Mouse (Mus musculus) retina, postnatal 7 days (tissue): ENCODE measurements around the gene Pcdh19.
"Not testable (repeated sequence)": the region's sequence is repeated elsewhere in the genome, so short reads cannot be mapped to it uniquely, and the experiment has no call there.

ENCODE experiments used
- DNase-seq: peaks from one replicate; pipeline ENCODE4 v3.0.0-alpha.2; 2012; ENCODE audit warnings: low read depth, low spot score

The Pcdh19 gene

GRCm38 (mm10) chrX:133688840-133689239, at the start of gene Pcdh19:
Pcdh19 (minus strand) TSS chrX:133688987.
- peak; percentile 56 for DNase-seq

DNA sequence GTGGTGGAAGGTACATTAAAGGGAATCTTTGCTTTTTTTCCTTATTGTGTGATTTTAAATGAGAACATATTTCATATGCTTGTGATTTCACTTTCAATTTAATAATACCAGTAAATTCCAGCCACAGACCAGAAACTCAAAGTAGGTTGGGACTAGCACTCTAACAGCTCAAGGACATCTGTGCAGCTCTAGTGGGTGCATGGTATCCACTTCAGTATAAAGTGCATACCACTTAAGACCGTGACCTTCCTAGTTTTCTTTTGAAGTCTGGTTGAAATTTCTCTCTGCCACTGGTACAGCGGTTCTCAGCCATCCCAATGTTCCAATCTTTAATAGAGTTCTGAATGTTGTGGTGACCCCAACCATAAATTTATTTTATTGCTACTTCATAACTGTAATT, 47.1 kb upstream of the Pcdh19 start:
- DNase-seq, result no peak

DNA sequence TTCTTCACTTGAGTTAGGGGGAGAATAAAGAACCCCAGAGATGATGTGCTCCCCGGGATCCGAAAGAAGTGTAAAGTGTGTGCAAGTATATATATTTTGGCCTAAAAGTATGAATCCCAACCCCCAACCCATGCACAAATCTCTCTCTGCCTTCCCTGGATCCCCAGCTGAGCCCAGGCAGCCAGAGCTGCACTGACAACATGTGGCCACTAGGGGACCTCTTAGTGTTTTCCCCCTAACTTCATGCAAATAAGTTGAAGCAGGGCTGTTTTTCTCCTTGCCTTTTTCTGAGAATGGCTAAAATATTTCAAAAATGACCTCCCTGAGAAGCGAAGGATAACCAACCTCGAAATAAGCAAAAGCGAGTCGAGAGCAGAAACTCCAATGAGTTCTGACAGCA, 46.2 kb upstream of the Pcdh19 start:
- DNase-seq, result no peak

DNA sequence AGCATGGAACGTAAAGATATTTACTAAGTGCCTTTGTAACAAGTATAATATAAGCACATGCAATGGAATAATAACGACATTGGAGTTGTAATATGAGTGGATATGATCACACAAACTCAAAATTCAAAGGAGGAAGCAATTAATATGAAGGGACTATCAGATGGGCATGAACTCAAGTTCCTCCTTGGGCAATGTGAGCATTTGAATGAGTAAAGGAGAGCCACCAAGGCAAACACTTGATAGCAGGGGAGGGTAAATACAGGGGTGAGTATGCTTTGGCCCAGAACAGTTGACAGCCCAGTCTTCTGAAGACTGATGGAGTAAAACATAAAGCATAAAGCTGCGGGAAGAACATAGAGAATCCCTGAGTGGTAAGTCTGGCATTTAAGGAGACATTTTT, 32.7 kb upstream of the Pcdh19 start:
- DNase-seq, result no peak

GRCm38 (mm10) chrX:133710621-133711020, 21.8 kb upstream of the Pcdh19 start:
- DNase-seq, result no peak

DNA sequence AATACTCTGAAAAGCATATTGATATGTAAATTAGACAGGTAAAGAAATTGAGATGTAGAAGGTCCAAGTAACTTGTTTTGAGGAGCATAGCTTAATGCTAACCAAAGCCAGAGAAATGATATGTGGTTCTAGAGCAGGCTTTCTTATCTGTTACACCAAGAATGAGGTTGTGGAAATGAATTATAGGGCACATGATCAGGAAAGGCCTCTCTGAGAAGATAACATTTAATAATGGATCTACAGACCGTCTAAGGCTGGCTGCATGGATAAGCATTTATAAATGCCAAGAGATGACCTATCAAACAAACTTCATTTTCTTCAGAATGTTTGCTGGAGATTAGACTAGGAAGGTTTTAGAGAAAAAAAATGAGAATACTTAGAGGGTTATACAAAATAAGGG, 14.1 kb upstream of the Pcdh19 start:
- DNase-seq, result no peak

DNA sequence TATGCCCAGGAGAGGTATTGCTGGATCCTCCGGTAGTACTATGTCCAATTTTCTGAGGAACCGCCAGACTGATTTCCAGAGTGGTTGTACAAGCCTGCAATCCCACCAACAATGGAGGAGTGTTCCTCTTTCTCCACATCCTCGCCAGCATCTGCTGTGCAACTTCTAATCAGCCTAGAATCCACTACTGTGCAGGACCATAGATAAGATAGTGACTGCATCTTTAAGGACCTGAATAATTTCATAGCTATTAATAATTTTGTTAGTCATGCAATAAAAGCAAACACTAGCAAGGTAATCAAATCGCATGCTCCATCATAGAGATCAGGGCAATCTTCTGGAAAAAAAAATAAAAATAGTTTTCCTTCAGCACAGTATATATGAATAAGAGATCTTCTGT, 9.1 kb upstream of the Pcdh19 start:
- not testable (repeated sequence) for DNase-seq

DNA sequence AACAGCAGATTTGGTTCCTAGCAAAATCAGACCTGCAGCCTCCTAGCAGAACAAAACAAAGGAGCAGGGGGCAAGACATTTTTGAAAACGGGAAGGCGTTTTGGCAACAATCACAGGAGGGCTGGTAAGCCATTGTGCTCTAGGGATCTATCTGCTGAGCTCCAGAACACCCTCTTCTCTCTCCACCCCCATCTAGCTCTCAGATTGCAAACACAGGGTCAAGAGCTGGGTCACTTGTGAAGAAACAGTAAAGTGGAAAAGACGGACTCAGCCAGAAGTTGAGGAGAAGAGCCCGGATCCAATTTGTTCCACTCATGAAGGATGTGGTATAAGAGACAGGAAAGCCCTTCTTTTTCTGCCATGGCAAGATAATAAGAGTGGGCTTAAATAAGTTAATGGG, 7.7 kb upstream of the Pcdh19 start:
- no peak for DNase-seq

GRCm38 (mm10) chrX:133693037-133693760, 4.4 kb upstream of the Pcdh19 start:
- DNase-seq, result no peak

GRCm38 (mm10) chrX:133692392-133692790, 3.6 kb upstream of the Pcdh19 start:
- no peak for DNase-seq

- DNase-seq, result peak; percentile 57
Observed at GRCm38 (mm10) chrX:133691581-133692391, 3.0 kb upstream of the Pcdh19 start.

DNA sequence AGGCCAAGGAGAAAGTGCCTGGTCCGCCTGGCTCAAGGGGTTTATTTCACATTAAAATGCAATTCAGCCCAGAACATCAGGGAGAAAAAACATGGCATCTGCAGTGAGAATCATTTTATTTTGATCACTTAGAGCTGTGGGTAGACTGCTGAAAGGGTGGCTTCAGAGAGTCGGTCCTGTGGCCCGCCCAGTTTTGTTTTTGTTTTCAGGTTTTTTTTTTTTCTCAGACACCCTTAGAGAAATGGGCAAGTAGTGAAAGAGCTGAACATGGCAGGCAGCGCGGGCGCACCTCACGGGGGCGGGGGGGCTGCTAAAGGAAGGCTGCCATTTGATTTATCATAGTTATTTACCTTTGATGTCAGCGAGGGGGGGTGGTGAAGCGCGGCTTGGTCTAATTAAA, 2.0 kb upstream of the Pcdh19 start:
- DNase-seq, result no peak

- DNase-seq, result no peak
Observed at GRCm38 (mm10) chrX:133689576-133690250, 926 bp upstream of the Pcdh19 start.

- DNase-seq, result no peak
Observed at GRCm38 (mm10) chrX:133688156-133688555, 631 bp downstream of the Pcdh19 start.

GRCm38 (mm10) chrX:133687666-133688151, 1.1 kb downstream of the Pcdh19 start:
- DNase-seq, result no peak

DNA sequence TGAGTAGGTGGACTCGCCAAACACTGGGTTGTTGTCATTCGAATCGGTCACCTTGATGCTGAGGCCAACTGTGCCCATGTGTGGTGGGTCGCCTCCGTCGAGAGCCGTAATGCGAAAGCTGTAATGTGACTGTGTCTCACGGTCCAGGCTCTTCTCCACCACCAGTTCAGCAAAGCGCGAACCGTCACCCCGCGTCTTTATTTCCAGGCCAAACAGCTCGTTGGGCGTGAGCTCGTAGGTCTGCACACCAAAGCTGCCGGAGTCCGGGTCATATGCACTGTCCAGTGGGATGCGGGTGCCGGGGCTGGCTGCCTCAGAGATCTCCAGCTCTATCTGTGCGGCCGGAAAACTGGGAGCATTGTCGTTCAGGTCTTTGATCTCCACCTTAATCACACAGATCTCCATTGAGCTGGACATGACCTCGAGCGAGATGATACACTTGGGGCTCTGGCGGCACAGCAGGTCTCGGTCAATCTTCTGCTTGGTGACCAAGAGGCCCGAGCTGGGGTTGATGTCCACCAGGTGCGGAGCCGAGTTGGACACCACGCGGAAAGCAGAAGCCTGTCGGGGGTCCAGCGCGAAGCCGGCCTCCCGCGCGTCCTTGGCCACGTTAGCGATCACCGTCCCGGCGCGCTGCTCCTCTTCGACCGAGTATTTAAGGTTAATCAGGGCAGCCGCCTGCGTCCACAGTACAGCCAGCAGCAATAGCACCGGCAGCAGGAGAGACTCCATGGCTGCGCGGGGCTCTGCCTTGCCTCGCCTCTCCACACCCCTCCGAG, 2.1 kb downstream of the Pcdh19 start:
- no peak for DNase-seq

DNA sequence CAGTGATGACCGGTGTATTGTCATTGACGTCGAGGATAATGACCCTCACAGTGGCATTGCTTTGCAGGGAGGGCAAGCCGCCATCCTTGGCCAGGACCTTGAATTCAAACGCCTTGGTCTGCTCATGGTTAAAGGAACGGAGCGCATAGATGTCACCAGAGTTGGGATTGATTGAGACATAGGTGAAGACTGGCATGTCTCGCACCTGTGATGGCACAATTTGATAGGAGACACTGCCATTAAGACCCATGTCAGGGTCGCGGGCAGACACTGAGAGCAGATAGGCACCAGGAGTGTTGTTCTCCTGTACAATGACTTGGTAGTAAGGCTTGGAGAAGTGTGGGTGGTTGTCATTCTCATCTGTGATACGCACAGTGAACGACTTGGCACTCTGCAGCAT, 3.2 kb downstream of the Pcdh19 start:
- no peak for DNase-seq

- no peak for DNase-seq
Observed at GRCm38 (mm10) chrX:133683961-133684360, 4.8 kb downstream of the Pcdh19 start.

DNA sequence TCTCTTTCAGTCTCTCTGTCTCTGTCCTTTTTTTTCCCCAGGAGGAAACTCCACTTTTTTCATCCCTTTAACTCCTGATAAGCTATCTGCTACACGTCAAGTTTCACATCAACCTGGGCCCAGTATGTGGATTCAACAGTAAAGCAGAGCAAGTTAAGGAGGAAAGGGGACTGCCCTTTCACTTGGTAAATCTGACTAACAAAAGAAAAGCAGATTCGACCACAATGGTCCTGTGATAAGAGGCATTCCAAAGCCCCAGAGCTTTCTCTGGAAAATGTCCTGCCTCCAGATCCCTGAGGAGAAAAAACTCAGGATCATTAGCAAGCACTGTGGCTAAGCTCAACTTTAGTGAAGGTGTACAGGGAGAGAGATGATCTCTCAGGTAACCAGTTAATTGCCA, 13.7 kb downstream of the Pcdh19 start:
- no peak for DNase-seq

DNA sequence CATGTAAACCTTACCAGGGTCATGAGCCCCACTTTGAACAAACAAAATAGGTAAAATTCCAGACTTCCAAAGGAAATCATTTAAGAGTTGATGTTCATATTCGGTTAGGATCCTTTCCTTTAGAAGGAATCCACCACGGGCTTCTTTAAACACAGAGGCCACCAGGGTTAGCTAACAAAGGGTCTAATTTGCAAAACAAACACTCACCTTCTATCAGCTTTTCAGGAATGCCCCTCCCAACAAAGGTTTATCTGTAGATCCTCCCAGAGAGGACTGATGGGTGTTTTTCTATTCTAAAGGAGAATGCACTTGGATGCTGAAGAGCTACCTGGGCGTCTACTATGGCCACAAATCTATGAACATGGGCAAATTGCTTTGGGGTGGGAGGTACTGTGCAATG, 15.0 kb downstream of the Pcdh19 start:
- no peak for DNase-seq

DNA sequence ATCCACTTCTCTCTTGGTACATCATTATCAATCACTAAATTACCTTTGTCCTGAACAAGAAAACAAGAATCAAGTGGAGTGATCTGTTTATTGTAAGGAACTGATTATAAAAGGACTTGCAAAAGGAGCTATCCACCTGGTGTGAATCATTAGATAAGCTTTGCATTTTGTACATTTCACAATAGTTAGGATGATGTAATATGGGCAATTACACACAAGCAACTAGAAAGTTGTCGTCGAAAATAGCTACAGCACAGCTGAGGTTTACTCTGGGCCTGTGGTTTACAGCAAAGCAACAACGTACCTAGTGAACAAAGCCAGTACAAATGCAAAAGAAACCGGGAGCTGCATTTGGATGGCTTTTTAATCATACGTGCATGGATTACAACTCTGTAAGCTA, 28.7 kb downstream of the Pcdh19 start:
- DNase-seq, result no peak
